ENCODE assay signal across 7 mouse cellular contexts in the genomic region with DNA sequence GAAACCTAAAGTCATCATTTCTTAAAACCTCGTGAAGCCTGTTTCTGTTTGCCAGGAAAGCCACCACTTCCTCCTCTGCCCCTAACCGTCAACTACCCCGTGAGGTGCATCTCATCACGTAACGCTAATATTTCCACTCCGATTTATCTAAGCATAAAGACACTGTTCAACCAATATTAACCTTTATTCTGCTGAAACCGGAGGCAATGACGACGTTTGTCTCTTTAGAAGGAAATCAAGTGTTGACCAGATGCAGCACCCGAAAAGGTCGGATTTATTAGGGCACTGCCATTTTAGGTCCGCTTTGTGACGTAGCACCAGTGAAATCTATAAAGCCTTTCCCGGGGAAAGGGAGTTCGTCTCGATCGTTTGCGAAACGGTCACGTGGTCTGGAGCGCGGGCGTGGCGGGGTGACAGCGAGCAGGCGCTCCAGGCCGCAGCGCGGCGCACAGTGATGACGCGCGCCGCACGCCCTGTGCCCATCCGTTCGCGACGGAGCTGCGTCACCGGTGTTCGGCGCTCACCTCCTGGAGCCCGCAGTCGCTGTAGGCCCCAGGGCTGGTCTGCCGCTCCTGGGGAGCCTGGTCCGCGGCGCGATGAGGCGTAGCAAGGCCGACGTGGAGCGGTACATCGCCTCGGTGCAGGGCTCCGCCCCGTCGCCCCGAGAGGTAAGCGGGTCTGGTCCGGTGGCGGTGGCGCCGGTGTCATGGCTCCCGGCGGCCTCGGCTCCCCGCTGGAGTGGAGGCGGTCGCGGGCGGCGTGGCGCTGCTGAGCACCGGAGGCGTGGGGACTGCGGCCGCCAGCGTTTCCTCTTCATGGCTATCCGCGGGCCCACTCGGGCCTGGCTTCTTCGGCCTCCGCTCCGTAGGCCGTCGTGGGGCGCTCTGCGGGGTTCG. TPM values are rescaled to one million over a fixed set of nuclear protein-coding genes. Genes with fewer than 3 reads are reported as not detected.
DNase-seq lines count a peak whose midpoint lies in the region; ATAC-seq lines count a peak whose summit lies in the region.

A gene (plus strand): TSS at position 537 of the 896 bp plus-strand sequence.

- peak; percentile 98 for DNase-seq in adrenal gland, postnatal 14 days
- peak; percentile 99 for DNase-seq in embryonic facial prominence, embryonic 11.5 days (ENCODE audit: low spot score)
- DNase-seq in kidney, adult 11 months = peak; percentile 98
- peak; percentile 98 for DNase-seq in limb, embryonic 10.5 days (ENCODE audit: low spot score)
- DNase-seq in spleen, adult 12 weeks (ENCODE audit: low spot score) = peak; percentile 95

- WGBS in embryonic facial prominence, embryonic 11.5 days = under 1% methylated on average over 72 of the region's 91 CpGs
- WGBS in limb, embryonic 10.5 days = under 1% methylated on average over 91 of the region's 91 CpGs
- WGBS in midbrain, embryonic 13.5 days = under 1% methylated on average over 75 of the region's 91 CpGs

- H3K27me3 ChIP-seq in embryonic facial prominence, embryonic 11.5 days (ENCODE audit: control insufficient read depth, insufficient read depth, low read length) = no peaks in the 10 kb centered on the region
- H3K27me3 ChIP-seq in limb, embryonic 10.5 days (ENCODE audit: low read depth, poor library complexity, severe bottlenecking) = no peaks in the 10 kb centered on the region
- no peaks in the 10 kb centered on the region for H3K27me3 ChIP-seq in midbrain, embryonic 13.5 days

- no peaks in the 10 kb centered on the region for H3K36me3 ChIP-seq in embryonic facial prominence, embryonic 11.5 days (replicated peaks; ENCODE audit: control insufficient read depth, insufficient read depth, low read depth, low read length)
- H3K36me3 ChIP-seq in limb, embryonic 10.5 days = no peaks in the 10 kb centered on the region
- H3K36me3 ChIP-seq in midbrain, embryonic 13.5 days = no peaks in the 10 kb centered on the region

- peak; percentile 97 for ATAC-seq in embryonic facial prominence, embryonic 11.5 days (replicated peaks; ENCODE audit: insufficient number of reproducible peaks, low FRiP score, low TSS enrichment, low read depth)
- ATAC-seq in granulocyte monocyte progenitor cell, adult 5-6 weeks (replicated peaks; ENCODE audit: poor library complexity, severe bottlenecking) = peak; percentile 83
- ATAC-seq in midbrain, embryonic 13.5 days = peak; percentile 99

- H3K4me1 ChIP-seq in embryonic facial prominence, embryonic 11.5 days (ENCODE audit: control insufficient read depth, insufficient read depth, low read length) = no peaks in the 10 kb centered on the region
- H3K4me1 ChIP-seq in limb, embryonic 10.5 days = peaks cover 8% of the 10 kb centered on the region
- H3K4me1 ChIP-seq in midbrain, embryonic 13.5 days (replicated peaks) = peaks cover 16% of the 10 kb centered on the region

- peak within 1 kb of the TSS; percentile 98 for H3K4me3 ChIP-seq in embryonic facial prominence, embryonic 11.5 days (ENCODE audit: low read depth, low read length)
- H3K4me3 ChIP-seq in limb, embryonic 10.5 days = peak within 1 kb of the TSS; percentile 99
- peak within 1 kb of the TSS; percentile 98 for H3K4me3 ChIP-seq in midbrain, embryonic 13.5 days (replicated peaks)

- peak within 1 kb of the TSS; percentile 87 for H3K27ac ChIP-seq in embryonic facial prominence, embryonic 11.5 days (replicated peaks; ENCODE audit: low read depth, low read length)
- peak within 1 kb of the TSS; percentile 95 for H3K27ac ChIP-seq in limb, embryonic 10.5 days
- peak within 1 kb of the TSS; percentile 95 for H3K27ac ChIP-seq in midbrain, embryonic 13.5 days

- peak within 1 kb of the TSS; percentile 56 for H3K4me2 ChIP-seq in embryonic facial prominence, embryonic 11.5 days (ENCODE audit: low read depth, low read length)
- peak within 1 kb of the TSS; percentile 75 for H3K4me2 ChIP-seq in midbrain, embryonic 13.5 days (replicated peaks)

- H3K9ac ChIP-seq in embryonic facial prominence, embryonic 11.5 days (replicated peaks; ENCODE audit: low read length) = peak within 1 kb of the TSS; percentile 93
- H3K9ac ChIP-seq in midbrain, embryonic 13.5 days (replicated peaks) = peak within 1 kb of the TSS; percentile 94

- H3K9me3 ChIP-seq in embryonic facial prominence, embryonic 11.5 days (replicated peaks; ENCODE audit: control insufficient read depth, low read length) = no peaks in the 10 kb centered on the region
- H3K9me3 ChIP-seq in limb, embryonic 10.5 days (replicated peaks) = no peaks in the 10 kb centered on the region
- H3K9me3 ChIP-seq in midbrain, embryonic 13.5 days = no peaks in the 10 kb centered on the region

RNA-seq across cellular contexts. Expression of the gene that starts here (rescaled TPM):
- 71.0 and 72.9 TPM in 2 replicates for total RNA-seq in adrenal gland, postnatal 14 days (2021)
- polyA plus RNA-seq in embryonic facial prominence, embryonic 11.5 days (2014; fragmentation: Nextera tagmentation; extraction: Ambion mirVana) = 27.5 and 30.8 TPM in 2 replicates
- total RNA-seq in granulocyte monocyte progenitor cell, adult 5-6 weeks (2014; fragmentation: Nextera tagmentation) = 96.7 and 115 TPM in 2 replicates
- total RNA-seq in granulocyte monocyte progenitor cell, adult 5-6 weeks (2017) = 206 and 245 TPM in 2 replicates
- polyA plus RNA-seq in limb, embryonic 10.5 days (2016; fragmentation: Nextera tagmentation; extraction: Ambion mirVana) = 22.2 and 27.0 TPM in 2 replicates
- polyA plus RNA-seq in midbrain, embryonic 13.5 days (2015; fragmentation: Nextera tagmentation; extraction: Ambion mirVana) = 22.0 and 23.2 TPM in 2 replicates

Comparison
In these comparisons a context has a peak if more than half of its experiments do, and no peak if none do; other contexts are left out.
1. Peak in every context shown above with its lines: DNase-seq, ATAC-seq, H3K4me3 ChIP-seq and H3K27ac ChIP-seq.